Mouse (Mus musculus) C2C12 (cell line): Measurements from ENCODE around the gene Lmod1.

Source experiments
- CEBPB ChIP-seq: IDR thresholded peaks from one replicate; pipeline ENCODE4 v1.6.1; 2011; ENCODE audit warnings: low read depth, mild to moderate bottlenecking, control low read depth, moderate library complexity
- CTCF ChIP-seq: IDR thresholded peaks from one replicate; pipeline ENCODE4 v1.5.1; 2011; ENCODE audit not compliant: control insufficient read depth, insufficient read depth, insufficient read length
- FOSL1 ChIP-seq: IDR thresholded peaks from one replicate; pipeline ENCODE4 v1.8.0; 2011; ENCODE audit warnings: mild to moderate bottlenecking, low read length; ENCODE audit not compliant: poor library complexity, insufficient read depth, severe bottlenecking
- MAX ChIP-seq: IDR thresholded peaks from one replicate; pipeline ENCODE4 v1.6.1; 2011; ENCODE audit warnings: mild to moderate bottlenecking, control low read depth
- MYOD1 ChIP-seq: IDR thresholded peaks from one replicate; pipeline ENCODE4 v1.6.1; 2011; ENCODE audit warnings: low read depth; ENCODE audit not compliant: control insufficient read depth, insufficient read length
- MYOG ChIP-seq: IDR thresholded peaks from one replicate; pipeline ENCODE4 v1.6.1; 2011; ENCODE audit not compliant: control insufficient read depth, insufficient read length; ENCODE audit errors: extremely low read depth
- USF1 ChIP-seq: IDR thresholded peaks from one replicate; pipeline ENCODE4 v1.6.1; 2011; ENCODE audit warnings: low read depth, mild to moderate bottlenecking, control low read depth, moderate library complexity

DNA sequence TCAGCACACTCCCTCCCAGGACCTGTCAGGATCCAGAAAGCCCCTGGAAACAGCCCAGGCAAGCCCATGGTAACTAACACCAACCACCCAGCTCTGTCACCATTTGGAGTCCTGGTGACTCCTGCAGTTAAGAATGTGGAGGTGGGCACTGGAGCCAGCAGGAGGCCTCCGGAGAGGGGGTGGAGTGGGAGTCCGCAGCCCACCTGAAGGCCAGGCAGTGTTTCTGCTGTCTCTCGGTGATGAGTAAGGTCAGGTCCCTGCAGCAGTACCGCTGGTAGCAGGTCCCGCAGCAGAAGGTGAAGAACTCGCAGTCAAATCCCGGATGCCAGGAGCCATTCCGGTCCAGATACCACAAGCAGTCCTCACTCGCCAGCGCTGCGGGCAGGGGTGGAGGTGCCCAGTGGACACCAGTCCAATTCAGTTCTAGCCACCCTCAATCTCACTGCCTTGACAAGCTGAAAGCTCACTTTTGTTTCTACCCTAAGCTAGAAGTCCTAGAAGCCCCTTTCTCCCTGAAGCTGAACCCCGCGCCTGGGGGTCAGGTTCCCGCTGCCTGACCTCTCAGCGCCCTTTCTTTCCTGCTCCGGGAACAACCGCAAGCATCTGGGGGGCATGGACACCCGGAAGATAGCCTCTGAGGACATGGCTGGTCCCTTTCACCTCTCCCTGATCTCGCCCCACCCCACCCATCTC is 49.7 kb downstream of the Lmod1 start:
- no peak for TF ChIP-seq CTCF
- TF ChIP-seq MYOD1, result no peak
- TF ChIP-seq MYOG, result no peak
- no peak for TF ChIP-seq USF1
- no peak for TF ChIP-seq CEBPB
- TF ChIP-seq MAX, result no peak
- no peak for TF ChIP-seq FOSL1
